Mouse (Mus musculus): ENCODE measurements around the gene Jph2. TPM values are rescaled to one million over a fixed set of nuclear protein-coding genes. Genes with fewer than 3 reads are reported as not detected.

Gene Jph2
- polyA plus RNA-seq, 1 experiment from 2014 or later: 0.19 TPM

Other genes starting within 250 kb of the Jph2 start
- gene Tox2, start 194.9 kb downstream of the Jph2 start, polyA plus RNA-seq (2014; fragmentation: Nextera tagmentation; extraction: Ambion mirVana): 37.3 and 38.2 TPM in 2 replicates
- gene Oser1, start 26.7 kb upstream of the Jph2 start, polyA plus RNA-seq (2014; fragmentation: Nextera tagmentation; extraction: Ambion mirVana): 89.2 and 91.9 TPM in 2 replicates
- gene Gdap1l1, start 40.5 kb upstream of the Jph2 start, polyA plus RNA-seq (2014; fragmentation: Nextera tagmentation; extraction: Ambion mirVana): 42.8 and 42.9 TPM in 2 replicates
- 9.3 and 9.6 TPM in 2 replicates for gene Fitm2, start 74.6 kb upstream of the Jph2 start, polyA plus RNA-seq (2014; fragmentation: Nextera tagmentation; extraction: Ambion mirVana)
- gene R3hdml, start 94.3 kb upstream of the Jph2 start, polyA plus RNA-seq (2014; fragmentation: Nextera tagmentation; extraction: Ambion mirVana): not detected in 2 replicates
- not detected in 2 replicates for gene Hnf4a, start 108.8 kb upstream of the Jph2 start, polyA plus RNA-seq (2014; fragmentation: Nextera tagmentation; extraction: Ambion mirVana)
- gene Ttpal, start 204.3 kb upstream of the Jph2 start, polyA plus RNA-seq (2014; fragmentation: Nextera tagmentation; extraction: Ambion mirVana): 39.9 and 44.5 TPM in 2 replicates
- 35.0 and 38.8 TPM in 2 replicates for gene Serinc3, start 247.1 kb upstream of the Jph2 start, polyA plus RNA-seq (2014; fragmentation: Nextera tagmentation; extraction: Ambion mirVana)

All from midbrain, embryonic 11.5 days (tissue).